In genomic region chr4:128688976-128689375, GRCm38 (mm10) we compare ENCODE assay signal across 8 mouse cellular contexts. TPM values are rescaled to one million over a fixed set of nuclear protein-coding genes. Genes with fewer than 3 reads are reported as not detected.
DNase-seq lines count a peak whose midpoint lies in the region; ATAC-seq and TF ChIP-seq lines count a peak whose summit lies in the region.

No protein-coding gene starts in this region.

- intact Hi-C loops in left cerebral cortex, postnatal 25 days (cut with DNase I): no loop called here

- 44% methylated on average over 9 of the region's 9 CpGs for WGBS in intestine, embryonic 14.5 days
- 47% methylated on average over 9 of the region's 9 CpGs for WGBS in intestine, postnatal 0 days

- no peaks in the 10 kb centered on the region for H3K36me3 ChIP-seq in intestine, embryonic 14.5 days (ENCODE audit: control insufficient read depth, insufficient read depth, low read length)
- no peaks in the 10 kb centered on the region for H3K36me3 ChIP-seq in intestine, postnatal 0 days (ENCODE audit: control insufficient read depth, insufficient read depth)

- H3K27me3 ChIP-seq in intestine, embryonic 14.5 days (replicated peaks; ENCODE audit: control insufficient read depth, insufficient read depth, low read length): no peaks in the 10 kb centered on the region
- H3K27me3 ChIP-seq in intestine, postnatal 0 days (replicated peaks; ENCODE audit: control insufficient read depth, insufficient read depth, low read length): no peaks in the 10 kb centered on the region

- ATAC-seq in intestine, embryonic 14.5 days (replicated peaks; ENCODE audit: low FRiP score, low TSS enrichment, low read depth): no peak; the same call in 1 of the 2 replicates
- ATAC-seq in intestine, postnatal 0 days: no peak

- H3K9ac ChIP-seq in intestine, embryonic 14.5 days (ENCODE audit: low read length): no peak overlapping the region
- no peak overlapping the region for H3K9ac ChIP-seq in intestine, postnatal 0 days (ENCODE audit: low read depth, low read length)

- no peaks in the 10 kb centered on the region for H3K9me3 ChIP-seq in intestine, embryonic 14.5 days (ENCODE audit: control insufficient read depth, low read length)
- no peaks in the 10 kb centered on the region for H3K9me3 ChIP-seq in intestine, postnatal 0 days (ENCODE audit: control insufficient read depth)

- TF ChIP-seq CTCF in intestine, postnatal 0 days (IDR thresholded peaks at IDR 0.05; ENCODE audit: low read depth): no peak

- peak overlapping the region; percentile 47 for H3K27ac ChIP-seq in intestine, embryonic 14.5 days (ENCODE audit: low read depth)
- no peak overlapping the region for H3K27ac ChIP-seq in intestine, postnatal 0 days (ENCODE audit: low read depth, low read length)

- peaks cover 53% of the 10 kb centered on the region for H3K4me1 ChIP-seq in intestine, embryonic 14.5 days (replicated peaks; ENCODE audit: control insufficient read depth, insufficient read depth, low read length)
- H3K4me1 ChIP-seq in intestine, postnatal 0 days (replicated peaks; ENCODE audit: control insufficient read depth, insufficient read depth, low read length): no peaks in the 10 kb centered on the region

- DNase-seq in intestine, embryonic 14.5 days (ENCODE audit: low spot score): no peak
- DNase-seq in frontal cortex, postnatal 10 days (ENCODE audit: low spot score in 2 of 2): peak; percentile 38 to 55
- DNase-seq in left cerebral cortex, postnatal 25 days (ENCODE audit: low spot score in 2 of 2): peak; percentile 69 to 88
- DNase-seq in right cerebral cortex, postnatal 14 days: peak; percentile 51
- no peak for DNase-seq in cerebellum, postnatal 4 days (ENCODE audit: low spot score in 2 of 2)
- no peak for DNase-seq in spleen, postnatal 14 days (ENCODE audit: low spot score in 2 of 2)
- no peak for DNase-seq in kidney, postnatal 25 days

- H3K4me2 ChIP-seq in intestine, embryonic 14.5 days (ENCODE audit: low read length): no peak overlapping the region
- no peak overlapping the region for H3K4me2 ChIP-seq in intestine, postnatal 0 days (replicated peaks; ENCODE audit: low read depth)

- no peak overlapping the region for H3K4me3 ChIP-seq in intestine, embryonic 14.5 days (ENCODE audit: low read depth, low read length)
- H3K4me3 ChIP-seq in intestine, postnatal 0 days (ENCODE audit: low read depth, low read length): no peak overlapping the region

RNA-seq across cellular contexts. Expression of gene Phc2, which starts 34.5 kb away (rescaled TPM):
- 22.4 and 27.1 TPM in 2 replicates for polyA plus RNA-seq in intestine, embryonic 14.5 days (2014; fragmentation: Nextera tagmentation; extraction: Ambion mirVana)
- polyA plus RNA-seq in intestine, postnatal 0 days (2015; fragmentation: Nextera tagmentation; extraction: Ambion mirVana): 22.9 and 25.4 TPM in 2 replicates
- 10 to 100 TPM; 82.7 to 92.4 TPM for total RNA-seq in left cerebral cortex, postnatal 25 days (2021)

Comparison
In these comparisons a context has a peak if more than half of its experiments do, and no peak if none do; other contexts are left out.
1. DNase-seq: peak in frontal cortex, postnatal 10 days (2 of 2), left cerebral cortex, postnatal 25 days (2 of 2) and right cerebral cortex, postnatal 14 days (single experiment); none in intestine, embryonic 14.5 days (single experiment), cerebellum, postnatal 4 days (0 of 2), spleen, postnatal 14 days (0 of 2) and kidney, postnatal 25 days (0 of 2).